Mouse (Mus musculus) liver, embryonic 11.5 days (tissue): ENCODE results near the gene Snx15. TPM values are rescaled to one million over a fixed set of nuclear protein-coding genes. Genes with fewer than 3 reads are reported as not detected.

ENCODE experiments used
- ATAC-seq: fragments of 200-750 bp; cut with Nextera tagmentation; replicated peaks from 2 replicates; pipeline ENCODE4 v1.8.0; 2017; ENCODE audit warnings: moderate number of reproducible peaks, mild to moderate bottlenecking, moderate TSS enrichment, moderate library complexity; ENCODE audit not compliant: low FRiP score
- DNase-seq: peaks from one replicate; pipeline ENCODE4 v3.0.0-alpha.2; 2017; ENCODE audit warnings: low spot score
- H3K27ac ChIP-seq: fragments of 300-500 bp; sonication (generic); 2 replicates; pipeline ENCODE4 v1.5.1; 2014; ENCODE audit warnings: mild to moderate bottlenecking, low read depth, low read length, control low read depth
- H3K27me3 ChIP-seq: fragments of 300-500 bp; sonication (generic); replicated peaks from 2 replicates; pipeline ENCODE4 v1.6.1; 2014; ENCODE audit warnings: low read length, mixed read lengths; ENCODE audit not compliant: control insufficient read depth, insufficient read depth
- H3K36me3 ChIP-seq: fragments of 300-500 bp; sonication (generic); 2 replicates; pipeline ENCODE4 v1.6.1; 2014; ENCODE audit warnings: mild to moderate bottlenecking, low read length, moderate library complexity, mixed read lengths; ENCODE audit not compliant: control insufficient read depth, insufficient read depth
- H3K4me1 ChIP-seq: fragments of 300-500 bp; sonication (generic); replicated peaks from 2 replicates; pipeline ENCODE4 v1.6.1; 2014; ENCODE audit warnings: low read length, mixed read lengths; ENCODE audit not compliant: control insufficient read depth, insufficient read depth
- H3K4me2 ChIP-seq: fragments of 300-500 bp; sonication (generic); 2 replicates; pipeline ENCODE4 v1.6.1; 2014; ENCODE audit warnings: mild to moderate bottlenecking, control low read depth, moderate library complexity
- H3K4me3 ChIP-seq: fragments of 300-500 bp; sonication (generic); 2 replicates; pipeline ENCODE4 v1.5.1; 2014; ENCODE audit warnings: low read depth, low read length, control low read depth
- H3K9ac ChIP-seq: fragments of 300-500 bp; sonication (generic); 2 replicates; pipeline ENCODE4 v1.6.1; 2014; ENCODE audit warnings: low read depth, low read length, control low read depth
- H3K9me3 ChIP-seq: fragments of 300-500 bp; sonication (generic); 2 replicates; pipeline ENCODE4 v1.6.1; 2016; ENCODE audit warnings: low read length, inconsistent platforms, mixed read lengths; ENCODE audit not compliant: control insufficient read depth
- WGBS: fragments of 180-500 bp; shearing (Covaris S2); extraction: QIAGEN DNeasy Blood & Tissue Kit; methylation state at CpG from one replicate; pipeline ENCODE4 v1.1.7; 2014; 5-methylcytosine and 5-hydroxymethylcytosine counted together
- polyA plus RNA-seq: library from polyadenylated mRNA; unstranded; fragments of >200 nt; fragmentation: Nextera tagmentation; extraction: Ambion mirVana; gene quantifications from 2 replicates; pipeline ENCODE4 v1.2.1, GENCODE M21; 2014

Snx15 gene
- polyA plus RNA-seq, 1 experiment from 2014 or later: 35.1 TPM

DNA sequence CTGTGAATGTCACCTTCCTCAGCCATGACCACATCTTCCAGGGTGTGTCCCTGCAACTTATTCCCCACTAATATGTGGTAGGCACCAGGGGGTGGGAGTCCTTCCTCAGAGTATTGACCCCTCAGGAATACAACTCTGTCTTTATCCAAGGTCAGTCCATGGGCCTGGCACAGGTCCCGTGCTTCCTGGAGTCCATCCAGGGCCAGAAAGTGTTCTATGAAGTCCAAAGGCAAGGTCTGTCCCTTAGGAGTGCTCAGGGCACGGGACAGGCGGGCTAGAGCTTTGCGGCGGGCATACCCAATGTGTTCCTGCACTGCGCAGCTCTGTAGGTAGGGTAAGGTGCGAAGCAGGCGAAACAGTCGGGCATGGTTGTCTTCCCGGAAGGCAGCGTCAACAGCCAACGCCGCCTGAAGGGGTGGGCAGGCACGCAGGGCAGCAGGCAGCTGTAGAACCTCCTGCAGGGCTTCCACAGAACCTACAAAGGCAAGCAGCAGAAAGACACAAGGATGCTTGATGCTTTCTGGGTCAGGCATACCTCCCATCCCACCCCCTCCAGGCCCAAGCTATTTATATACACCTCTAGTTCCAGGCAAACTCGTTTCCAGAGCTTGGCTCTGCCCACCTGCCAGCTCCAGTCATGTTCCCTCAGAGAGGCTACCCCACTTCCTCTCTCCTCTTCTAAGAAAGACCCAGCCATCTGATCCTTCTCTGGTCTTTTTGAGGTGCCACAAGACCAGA, 11.8 kb downstream of the Snx15 start:
- Histone ChIP-seq H3K4me1 (peaks cover 10% of the 10 kb centered on the region), H3K27me3 (no peaks in the 10 kb centered on the region), H3K4me3 (peak overlapping the region; percentile 82), H3K9ac (peak overlapping the region; percentile 93), H3K27ac (no peak overlapping the region), H3K9me3 (no peaks in the 10 kb centered on the region), H3K4me2 (peak overlapping the region; percentile 85), H3K36me3 (peaks cover 14% of the 10 kb centered on the region; the same call in 1 of the 2 replicates)
- 91% methylated on average over 15 of the region's 15 CpGs for WGBS
- DNase-seq: no peak
- no peak for ATAC-seq

DNA sequence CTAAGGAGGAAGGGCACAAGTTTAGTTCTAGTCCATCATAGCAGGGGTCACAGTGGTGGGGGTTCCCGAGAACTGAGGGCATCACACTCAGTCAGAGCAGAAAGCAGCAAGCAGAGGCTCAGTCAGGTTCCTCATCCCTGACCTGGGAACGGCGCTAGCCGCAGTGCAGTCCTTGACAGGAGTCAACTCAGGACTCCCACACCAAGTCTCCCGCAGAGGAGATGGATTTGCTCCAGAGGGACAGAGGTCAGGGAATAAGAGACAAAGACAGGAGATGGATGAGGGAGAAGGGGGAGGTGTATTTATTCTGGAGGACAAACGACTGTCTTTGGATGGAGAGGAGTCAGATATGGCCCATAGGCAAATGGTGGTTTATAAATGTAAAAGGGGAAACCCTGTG, 15.0 kb downstream of the Snx15 start:
- H3K4me2 ChIP-seq: no peak overlapping the region
- ATAC-seq: no peak
- no peak overlapping the region for H3K27ac ChIP-seq
- H3K9me3 ChIP-seq: no peaks in the 10 kb centered on the region
- peaks cover 14% of the 10 kb centered on the region; the same call in 1 of the 2 replicates for H3K36me3 ChIP-seq
- no peak overlapping the region for H3K9ac ChIP-seq
- no peaks in the 10 kb centered on the region for H3K27me3 ChIP-seq
- DNase-seq: no peak
- WGBS: 66% methylated on average over 6 of the region's 6 CpGs
- H3K4me1 ChIP-seq: peaks cover 7% of the 10 kb centered on the region
- no peak overlapping the region for H3K4me3 ChIP-seq

DNA sequence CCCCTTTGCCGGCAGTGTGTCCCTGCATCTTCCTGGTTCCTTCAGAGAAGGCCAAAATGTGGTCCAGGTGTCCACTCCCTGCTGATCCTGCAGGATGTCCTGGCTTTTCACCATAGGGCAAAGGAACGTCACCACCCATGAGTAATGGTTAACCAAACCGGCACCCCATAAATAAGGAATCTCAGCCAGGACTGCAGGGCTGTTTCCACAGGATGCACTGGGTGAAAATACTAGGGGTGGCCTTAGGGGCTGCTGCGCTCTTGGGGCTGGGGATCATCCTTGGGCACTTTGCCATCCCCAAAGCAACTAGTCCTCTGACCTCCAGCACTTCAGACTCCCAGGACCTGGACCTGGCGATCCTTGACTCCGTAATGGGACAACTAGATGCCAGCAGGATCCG, 22.5 kb downstream of the Snx15 start, which contains the start of gene Naaladl1:
TSS of gene Naaladl1 (plus strand) at position 197 of the 400 bp plus-strand sequence.
- Histone ChIP-seq H3K27ac (no peak within 1 kb of the TSS; the same call in 1 of the 2 replicates), H3K4me1 (peaks cover 18% of the 10 kb centered on the region)

DNA sequence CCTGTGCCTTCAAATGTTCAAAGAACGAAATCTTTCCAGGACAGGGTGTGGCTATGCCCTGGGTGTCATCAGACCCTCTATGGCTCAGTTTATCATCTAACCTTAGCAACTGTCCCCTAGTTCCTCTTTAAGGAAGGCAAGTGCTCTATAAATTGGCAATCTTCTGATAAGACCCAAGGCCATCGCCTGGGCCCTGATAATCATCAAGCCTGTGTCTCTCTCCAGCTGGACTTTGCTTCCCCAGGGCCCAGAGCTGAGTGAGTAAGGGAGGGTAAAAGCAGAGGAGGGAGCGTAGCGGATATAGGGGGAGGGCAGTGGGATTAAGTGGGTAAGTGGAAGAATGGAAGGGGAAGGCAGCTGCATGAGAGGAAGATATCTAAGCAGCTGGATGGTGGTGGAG, 23.6 kb downstream of the Snx15 start:
- peak overlapping the region; percentile 26; the same call in 1 of the 2 replicates for H3K4me2 ChIP-seq
- H3K4me1 ChIP-seq: peaks cover 19% of the 10 kb centered on the region
- H3K4me3 ChIP-seq: no peak overlapping the region
- H3K9ac ChIP-seq: no peak overlapping the region; the same call in 1 of the 2 replicates
- no peaks in the 10 kb centered on the region for H3K27me3 ChIP-seq
- H3K9me3 ChIP-seq: no peaks in the 10 kb centered on the region
- DNase-seq (no peak), ATAC-seq (peak; percentile 29; the same call in 1 of the 2 replicates)
- H3K36me3 ChIP-seq: 0 out of 2 replicates have a peak, but pooled peaks cover 3% of the 10 kb centered on the region
- 37% methylated on average over 4 of the region's 4 CpGs for WGBS
- H3K27ac ChIP-seq: no peak overlapping the region; the same call in 1 of the 2 replicates

More for the DNA sequence above, 22.5 kb downstream of the Snx15 start, which contains the start of gene Naaladl1:
- H3K27me3 ChIP-seq: no peaks in the 10 kb centered on the region
- H3K9ac ChIP-seq: 0 out of 2 replicates have a peak within 1 kb of the TSS, but pooled peaks have one; percentile 23
- ATAC-seq (no peak), DNase-seq (no peak)
- 83% methylated on average over 7 of the region's 7 CpGs for WGBS
- H3K4me2 ChIP-seq: peak within 1 kb of the TSS; percentile 26; the same call in 1 of the 2 replicates
- no peaks in the 10 kb centered on the region for H3K36me3 ChIP-seq
- no peak within 1 kb of the TSS for H3K4me3 ChIP-seq
- H3K9me3 ChIP-seq: no peaks in the 10 kb centered on the region

DNA sequence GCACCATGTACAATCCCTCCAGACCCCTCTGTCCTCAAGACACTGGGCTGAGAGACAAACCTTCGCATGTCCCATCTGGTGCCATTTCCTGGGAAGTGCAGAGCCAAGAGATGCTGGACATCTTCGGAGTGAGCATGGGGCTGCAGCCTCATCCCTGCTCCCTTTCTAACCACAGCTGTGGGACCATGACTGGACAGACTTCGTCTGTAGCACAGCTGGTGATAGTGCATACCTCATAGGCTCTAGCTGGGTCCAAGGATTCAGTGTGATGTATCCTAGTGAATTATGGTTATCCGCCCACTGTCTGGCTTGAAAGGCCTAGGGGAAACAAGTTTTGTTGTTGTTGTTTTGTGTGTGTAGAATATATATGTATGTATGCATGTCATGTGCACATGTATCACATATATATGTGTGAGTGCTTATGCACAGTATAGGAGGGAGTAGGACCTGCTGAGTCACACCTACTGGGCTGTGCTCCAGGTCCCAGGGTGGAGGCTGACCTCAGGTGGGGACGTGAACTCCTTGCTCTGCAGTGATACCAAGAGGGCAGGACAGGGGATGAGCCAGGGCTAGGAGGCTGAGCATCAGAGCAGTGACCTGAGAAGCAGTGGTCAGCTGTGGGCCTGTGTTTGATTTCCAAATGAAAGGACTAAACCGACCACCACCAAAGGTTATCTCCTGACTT, 25.8 kb downstream of the Snx15 start:
- H3K4me1 ChIP-seq: peaks cover 21% of the 10 kb centered on the region
- no peaks in the 10 kb centered on the region for H3K27me3 ChIP-seq
- H3K9ac ChIP-seq: no peak overlapping the region
- 0 out of 2 replicates have a peak, but pooled peaks cover 3% of the 10 kb centered on the region for H3K36me3 ChIP-seq
- H3K27ac ChIP-seq: no peak overlapping the region
- H3K4me2 ChIP-seq: no peak overlapping the region
- H3K4me3 ChIP-seq: no peak overlapping the region
- ATAC-seq (peak; percentile 67), DNase-seq (no peak)
- WGBS: 77% methylated on average over 6 of the region's 6 CpGs
- H3K9me3 ChIP-seq: no peaks in the 10 kb centered on the region

DNA sequence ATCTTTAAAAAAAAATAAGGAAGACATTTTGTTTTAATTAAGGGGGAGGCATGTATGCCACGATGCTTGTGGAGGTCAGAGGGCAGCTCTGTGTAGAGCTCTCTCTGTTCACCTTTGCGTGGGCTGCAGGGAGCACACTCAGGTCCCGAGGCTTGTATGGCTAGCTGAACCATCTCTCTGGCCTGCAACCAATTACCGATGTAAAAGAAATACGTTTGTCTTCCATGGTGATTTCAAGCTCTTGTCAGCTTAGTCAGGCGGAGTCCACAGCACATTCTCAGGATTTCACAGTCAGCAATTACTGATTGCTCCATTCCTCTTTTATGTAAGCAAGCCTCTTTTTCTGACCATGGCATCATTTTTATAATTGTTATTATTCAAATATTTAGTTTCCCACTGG, 26.9 kb downstream of the Snx15 start:
- H3K9ac ChIP-seq: no peak overlapping the region
- H3K27ac ChIP-seq: no peak overlapping the region
- H3K36me3 ChIP-seq: 0 out of 2 replicates have a peak, but pooled peaks cover 3% of the 10 kb centered on the region
- H3K4me3 ChIP-seq: no peak overlapping the region
- H3K27me3 ChIP-seq: no peaks in the 10 kb centered on the region
- no peak overlapping the region for H3K4me2 ChIP-seq
- WGBS: 75% methylated on average over 6 of the region's 6 CpGs
- H3K9me3 ChIP-seq: no peaks in the 10 kb centered on the region
- H3K4me1 ChIP-seq: peaks cover 21% of the 10 kb centered on the region
- no peak for DNase-seq
- no peak for ATAC-seq

DNA sequence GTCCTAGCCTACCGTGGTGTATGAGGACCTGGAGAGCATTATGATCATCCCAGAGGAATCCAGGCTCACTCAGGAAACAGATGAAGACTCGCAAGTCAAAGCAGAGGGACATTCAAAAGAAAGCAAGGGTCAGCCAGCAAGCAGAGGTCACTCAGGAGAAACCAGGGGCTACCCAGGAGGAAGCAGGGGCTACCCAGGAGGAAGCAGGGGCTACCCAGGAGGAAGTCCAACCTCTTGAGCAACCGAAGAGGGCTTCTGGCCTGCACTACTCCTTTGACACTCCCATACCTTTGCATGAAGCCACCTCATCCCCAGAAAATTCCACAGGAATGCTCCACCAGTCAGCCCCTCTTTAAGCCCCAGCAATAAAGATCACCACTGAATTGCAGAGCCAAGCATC, 30.3 kb downstream of the Snx15 start:
- H3K9me3 ChIP-seq: no peaks in the 10 kb centered on the region
- no peak overlapping the region for H3K4me2 ChIP-seq
- H3K36me3 ChIP-seq: peaks cover 5% of the 10 kb centered on the region
- no peak for DNase-seq
- no peak for ATAC-seq
- no peak overlapping the region for H3K4me3 ChIP-seq
- H3K27ac ChIP-seq: no peak overlapping the region
- no peaks in the 10 kb centered on the region for H3K27me3 ChIP-seq
- no peak overlapping the region for H3K9ac ChIP-seq
- 82% methylated on average over 3 of the region's 3 CpGs for WGBS
- H3K4me1 ChIP-seq: peaks cover 2% of the 10 kb centered on the region; the same call in 1 of the 2 replicates

DNA sequence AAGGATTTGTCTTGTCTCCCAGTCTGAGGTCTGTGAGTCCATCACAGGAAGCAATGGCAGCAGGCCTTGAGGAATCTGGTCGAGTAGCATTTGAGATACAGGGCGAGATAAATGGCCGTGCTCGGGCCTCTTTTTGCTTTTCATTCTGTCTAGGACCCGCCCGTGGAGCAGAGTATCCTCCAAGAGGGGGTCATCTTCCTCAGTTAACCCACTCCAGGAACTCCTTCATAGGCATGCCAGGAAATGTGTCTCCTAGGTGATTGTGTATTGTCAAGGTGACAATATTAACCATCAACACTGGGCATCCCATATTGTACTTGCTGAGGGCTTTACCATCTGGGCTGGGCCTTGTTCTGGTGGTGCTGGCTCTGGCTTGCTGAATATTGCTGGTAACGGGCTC, 34.0 kb downstream of the Snx15 start, which contains the start of gene AC131692.1:
TSS of gene AC131692.1 (plus strand) at position 301 of the 400 bp plus-strand sequence.
- peaks cover 21% of the 10 kb centered on the region for H3K36me3 ChIP-seq
- no peak within 1 kb of the TSS for H3K4me3 ChIP-seq
- no peaks in the 10 kb centered on the region for H3K9me3 ChIP-seq
- no peak for DNase-seq
- H3K9ac ChIP-seq: no peak within 1 kb of the TSS
- WGBS: 84% methylated on average over 7 of the region's 7 CpGs
- no peaks in the 10 kb centered on the region for H3K4me1 ChIP-seq
- H3K4me2 ChIP-seq: no peak within 1 kb of the TSS
- no peak for ATAC-seq
- H3K27me3 ChIP-seq: no peaks in the 10 kb centered on the region
- no peak within 1 kb of the TSS for H3K27ac ChIP-seq
